Mouse (Mus musculus) adrenal gland, adult 8-10 months (tissue): Measurements from ENCODE around the gene Fah. TPM values are rescaled to one million over a fixed set of nuclear protein-coding genes. Genes with fewer than 3 reads are reported as not detected.

Source experiments
- DNase-seq: peaks from one replicate; pipeline ENCODE4 v3.0.0; 2022
- total RNA-seq, 4 experiments: library from RNA; stranded (reverse); gene quantifications; 2 replicates each; pipeline ENCODE4 v1.2.4; 2022

Fah gene
- total RNA-seq, 4 experiments from 2014 or later = 19.1 to 62.6 (median 45.5) TPM

DNA sequence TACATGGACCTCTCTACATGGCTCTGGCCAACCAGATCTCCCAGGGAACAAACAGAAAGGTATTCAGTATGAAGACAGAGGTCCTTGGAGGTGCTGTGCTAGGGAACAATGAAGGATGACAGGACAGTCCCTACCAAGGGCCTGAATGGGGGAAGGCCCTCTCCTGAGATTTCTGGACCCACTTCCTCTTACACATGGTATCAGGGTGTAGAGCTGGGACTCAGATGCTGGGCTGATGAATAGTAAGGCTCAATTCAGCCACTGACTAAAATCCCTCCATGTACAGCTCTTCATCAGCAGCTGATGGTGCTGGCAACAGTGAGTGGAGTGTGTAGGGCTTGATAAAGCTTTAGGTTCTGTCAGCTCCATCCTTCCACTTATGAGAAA lies 11.6 kb downstream of the Fah start:
- DNase-seq = no peak

DNA sequence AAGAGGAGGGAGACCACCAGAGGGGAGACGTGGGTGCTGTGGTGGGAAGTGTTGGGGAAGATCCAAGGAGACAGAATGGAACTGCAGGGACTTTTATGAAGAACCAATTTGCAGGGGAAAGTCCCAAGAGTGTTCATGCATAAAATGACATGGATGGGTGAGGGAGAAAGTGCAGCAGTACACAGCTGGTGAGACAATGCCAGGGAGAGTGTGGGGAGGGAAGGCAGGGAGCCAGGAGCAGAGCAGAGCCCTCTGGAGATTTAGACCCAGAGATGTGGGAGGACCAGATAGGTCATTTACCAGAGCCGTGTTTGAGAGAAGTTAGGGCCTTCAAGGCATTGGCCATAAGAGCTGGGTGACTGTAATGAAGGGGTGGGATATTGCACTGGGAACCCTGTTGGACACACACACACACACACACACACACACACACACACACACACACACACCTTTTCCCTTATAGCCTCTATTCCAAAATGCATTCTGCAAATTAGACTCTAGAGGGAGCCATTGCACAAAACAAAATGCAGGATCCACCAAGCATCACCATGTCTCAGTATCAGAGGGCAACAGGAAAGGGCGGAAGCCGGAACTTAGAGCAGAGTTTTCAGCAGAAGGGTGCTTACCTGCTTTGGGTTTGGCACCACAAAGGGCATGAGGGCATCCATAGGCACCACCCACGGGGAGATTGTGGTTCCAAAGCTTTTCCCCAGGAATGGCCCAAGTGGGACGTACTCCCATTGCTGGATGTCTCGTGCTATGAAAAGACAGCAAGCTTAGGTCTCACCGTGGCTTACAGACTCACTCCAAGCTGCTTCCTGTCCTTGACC lies 12.2 kb downstream of the Fah start:
- DNase-seq = no peak

DNA sequence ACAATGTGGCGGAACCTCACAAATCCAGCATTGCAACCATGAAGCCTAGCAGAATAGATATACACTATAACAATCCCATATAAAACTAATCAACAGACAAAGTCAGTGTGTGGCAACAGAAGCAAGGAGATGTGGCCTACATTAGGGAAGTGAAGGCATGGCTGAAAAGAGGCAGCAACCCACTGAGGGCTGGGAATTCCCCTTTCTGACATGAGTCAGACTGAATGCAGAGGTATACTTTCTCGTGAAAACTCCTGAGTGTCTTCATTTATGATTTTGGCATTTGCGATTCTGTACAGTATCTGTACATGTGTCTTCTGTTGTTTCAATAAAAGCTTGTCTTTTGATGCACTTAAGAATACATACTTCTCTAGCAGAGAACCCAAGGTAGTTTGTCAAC lies 15.2 kb downstream of the Fah start:
- no peak for DNase-seq

DNA sequence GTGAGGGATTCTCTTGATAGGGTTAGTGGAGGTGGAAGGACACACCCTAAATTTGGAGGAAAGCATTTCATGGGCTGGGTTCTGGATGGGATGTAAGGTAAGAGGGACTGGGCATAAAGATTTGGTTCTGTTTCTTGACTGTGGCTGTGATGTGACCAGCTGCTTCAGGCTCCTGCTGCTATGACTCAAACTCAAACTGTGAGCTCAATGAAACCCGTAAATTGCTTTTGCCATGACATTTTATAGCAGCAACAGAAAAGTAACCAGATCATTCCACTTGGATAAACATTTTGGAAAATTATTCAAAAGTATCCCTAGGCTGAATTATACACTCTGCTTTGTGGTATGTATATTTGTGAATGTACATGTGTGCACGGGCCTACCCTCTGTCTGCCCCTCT lies 15.9 kb downstream of the Fah start:
- no peak for DNase-seq

DNA sequence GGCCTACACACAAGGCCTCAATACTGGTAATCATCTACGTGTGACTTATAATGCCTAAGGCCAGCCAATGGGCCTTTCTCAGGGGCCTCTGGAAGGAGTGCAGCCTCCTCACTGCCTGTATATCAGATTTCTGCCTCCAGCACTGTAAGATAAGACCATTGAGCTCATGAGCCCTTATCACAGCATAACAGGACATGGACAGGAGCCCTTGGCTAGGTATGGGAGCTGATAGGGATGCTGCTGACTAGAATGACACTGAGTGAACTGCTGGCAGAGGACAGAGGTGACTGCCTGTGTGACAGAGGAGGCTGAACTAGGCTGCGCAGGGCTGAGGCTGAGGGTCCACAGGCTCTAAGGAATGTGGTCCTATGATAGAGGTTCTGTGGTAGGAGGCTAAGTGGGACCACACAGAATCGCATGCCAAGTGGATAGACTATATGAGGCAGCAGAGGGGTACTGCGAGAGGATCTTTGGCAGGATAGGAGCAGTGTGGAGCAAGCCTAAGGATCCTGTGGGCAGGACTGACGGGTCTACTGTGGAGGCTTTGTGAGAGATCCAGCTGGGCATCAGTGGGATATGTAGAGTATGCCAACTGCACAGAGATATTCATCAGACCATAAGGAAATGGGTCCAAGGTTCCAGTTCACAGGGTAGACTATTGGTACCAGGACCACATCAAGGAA lies 19.3 kb downstream of the Fah start:
- DNase-seq = no peak

DNA sequence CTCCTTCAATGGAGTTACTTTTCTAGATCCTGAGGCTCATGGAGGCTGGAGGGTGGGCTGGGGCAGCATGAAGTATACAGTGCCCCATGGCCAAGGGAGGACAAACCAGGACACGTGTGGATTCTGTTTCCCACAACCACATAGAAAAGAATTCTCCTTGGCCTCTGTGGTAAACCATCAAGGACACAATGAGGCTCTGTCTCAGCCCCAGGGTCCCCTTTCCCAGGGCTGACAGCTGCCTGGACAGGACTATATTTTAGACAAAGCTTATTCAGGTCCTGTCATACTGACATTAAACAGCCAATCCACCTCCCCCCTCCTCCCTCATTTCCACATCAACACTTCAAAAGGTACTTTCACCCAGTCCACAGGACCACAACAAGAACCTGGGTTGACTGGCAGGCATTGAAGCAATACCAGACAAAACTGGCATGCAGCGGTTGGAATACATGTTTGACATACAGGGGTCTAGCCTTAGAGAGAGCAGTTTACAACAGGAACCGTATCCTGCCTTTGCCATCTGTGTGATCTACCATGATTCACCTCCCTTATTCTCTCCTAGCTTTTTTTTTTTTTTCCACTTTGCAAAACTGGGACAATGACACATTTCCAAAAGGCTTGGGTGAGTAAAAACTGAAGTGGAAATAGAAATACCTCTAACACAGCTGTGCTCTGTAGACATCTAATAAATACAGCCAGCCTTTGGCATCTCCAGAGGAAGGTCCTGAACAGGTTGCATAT lies 20.0 kb downstream of the Fah start:
- no peak for DNase-seq

DNA sequence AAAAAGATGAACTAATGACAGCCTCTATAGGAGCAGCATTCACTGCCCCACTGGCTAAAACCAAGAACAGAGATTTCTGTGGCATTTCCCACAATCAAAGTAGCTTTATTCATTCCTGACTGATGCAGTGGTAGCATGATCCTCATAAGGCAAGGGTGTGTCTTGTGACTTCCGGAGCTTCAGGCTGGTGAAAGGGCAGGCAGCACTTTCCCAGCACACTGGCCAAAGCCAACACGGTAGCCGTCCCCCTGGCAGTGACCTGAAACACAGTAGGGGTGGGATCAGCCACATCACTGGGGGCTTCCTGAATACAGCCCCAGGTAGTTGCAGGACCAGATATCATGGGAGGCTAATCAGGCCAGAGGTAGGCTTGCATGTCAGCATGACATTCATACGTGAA lies 21.4 kb downstream of the Fah start:
- DNase-seq = no peak

DNA sequence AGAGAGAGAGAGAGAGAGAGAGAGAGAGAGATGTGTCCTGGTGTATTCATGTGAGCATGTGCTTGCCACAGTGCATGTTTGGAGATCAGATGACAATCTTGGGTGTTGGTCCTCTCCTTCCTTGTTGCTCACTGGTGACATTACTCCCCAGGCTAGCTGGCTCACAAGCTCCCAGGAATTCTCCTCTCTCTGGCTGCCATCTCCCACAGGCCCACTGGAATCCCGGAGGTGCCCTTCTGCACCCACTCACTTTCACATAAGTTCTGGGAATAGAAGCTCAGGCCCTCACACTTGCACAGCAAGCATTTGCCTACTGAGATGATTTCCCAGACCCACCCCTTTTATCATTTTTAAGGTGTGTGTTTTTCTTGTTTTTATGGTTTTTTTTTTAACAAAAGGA lies 26.8 kb downstream of the Fah start:
- DNase-seq = no peak

DNA sequence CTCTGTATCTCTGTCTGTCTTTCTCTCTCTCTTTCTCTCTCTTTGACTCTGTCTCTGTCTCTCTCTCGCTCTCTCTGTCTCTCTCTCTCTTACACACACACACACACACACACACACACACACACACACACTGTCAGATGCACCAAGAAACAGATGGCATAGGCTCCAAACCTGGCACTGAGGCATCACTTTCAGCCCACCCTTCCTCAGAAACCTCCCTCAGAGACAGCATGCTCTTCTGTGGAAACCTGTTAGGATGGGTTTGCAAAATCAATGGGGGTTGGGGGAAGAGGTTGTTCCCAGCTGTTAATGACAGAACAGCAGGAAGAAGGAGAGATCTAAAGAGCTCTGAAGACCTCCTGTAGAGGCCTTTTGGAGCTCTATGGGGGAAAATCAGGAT lies 27.7 kb downstream of the Fah start:
- DNase-seq = no peak

DNA sequence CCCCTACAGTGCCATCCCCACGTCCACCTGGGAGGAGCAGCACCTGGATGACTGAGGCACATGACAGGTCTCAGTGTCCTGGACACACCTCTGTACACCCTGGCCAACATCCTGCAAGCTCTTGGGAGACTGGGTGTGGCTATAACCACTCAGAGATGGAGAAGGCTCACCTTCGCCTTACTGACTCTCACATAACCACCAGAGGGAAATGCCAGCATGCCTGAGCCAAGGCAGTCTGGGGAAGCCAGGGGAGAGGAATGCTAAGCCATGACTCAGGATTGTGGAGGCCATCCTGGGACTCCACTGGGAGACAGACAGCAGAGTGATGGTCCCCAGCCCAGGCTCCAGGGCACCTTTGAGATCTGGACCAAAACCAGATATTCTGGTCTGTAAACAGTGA lies 29.5 kb downstream of the Fah start:
- no peak for DNase-seq

DNA sequence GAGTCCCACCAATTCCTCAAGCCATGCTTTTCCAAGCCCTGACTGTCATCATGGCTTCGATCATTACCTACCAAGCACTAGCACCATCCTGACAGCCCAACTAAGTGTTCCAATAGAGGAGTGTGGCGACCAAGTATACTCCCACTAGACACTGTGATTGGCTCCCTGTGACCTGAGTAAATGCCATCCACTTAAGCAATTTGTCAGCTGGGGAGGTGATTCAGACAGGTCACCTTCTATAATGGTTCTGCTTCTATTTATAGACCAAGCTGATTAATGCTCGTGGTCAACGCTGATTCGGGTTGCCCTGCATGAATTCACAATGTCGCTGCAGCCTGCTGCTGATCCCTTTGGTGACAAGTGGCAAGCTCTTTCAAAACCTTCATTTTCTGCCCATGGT lies 40.3 kb downstream of the Fah start:
- DNase-seq = no peak

DNA sequence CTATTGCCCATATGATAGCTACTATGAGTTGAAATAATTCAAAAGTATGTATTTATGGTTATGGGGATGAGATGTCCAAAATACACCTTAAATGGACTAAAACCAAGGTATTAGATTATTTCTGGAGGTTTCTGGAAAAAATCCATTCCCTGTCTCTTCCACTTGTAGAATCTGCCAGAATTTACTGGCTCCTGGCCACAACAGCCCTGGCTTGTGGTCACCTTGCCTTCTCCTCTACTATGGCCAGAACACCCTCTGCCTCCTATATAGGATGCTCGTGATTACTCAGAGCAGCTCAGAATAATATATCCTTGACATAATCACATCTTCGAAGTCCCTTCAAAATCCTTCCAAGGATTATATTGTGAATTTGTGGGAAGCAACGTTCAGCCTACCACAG lies 42.3 kb downstream of the Fah start:
- DNase-seq = no peak

DNA sequence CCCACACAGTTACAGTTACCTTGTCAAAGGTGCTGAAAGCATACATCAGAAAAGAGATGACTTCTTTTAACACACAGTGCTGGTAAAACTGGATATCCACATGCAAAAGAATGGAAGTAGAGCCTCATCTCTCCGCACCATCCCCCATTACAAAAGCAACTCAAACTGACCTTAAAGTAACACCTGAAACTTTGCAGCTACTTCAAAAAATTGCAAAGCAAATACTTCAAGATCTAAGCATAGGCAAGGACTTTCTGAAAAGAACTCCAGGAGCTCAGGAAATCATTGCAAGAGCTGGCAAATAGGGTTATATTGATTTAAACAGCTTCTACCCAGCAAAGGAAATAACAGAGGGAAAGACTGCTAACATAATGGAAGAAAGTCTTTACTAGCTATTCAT lies 46.0 kb downstream of the Fah start:
- DNase-seq = no peak

DNA sequence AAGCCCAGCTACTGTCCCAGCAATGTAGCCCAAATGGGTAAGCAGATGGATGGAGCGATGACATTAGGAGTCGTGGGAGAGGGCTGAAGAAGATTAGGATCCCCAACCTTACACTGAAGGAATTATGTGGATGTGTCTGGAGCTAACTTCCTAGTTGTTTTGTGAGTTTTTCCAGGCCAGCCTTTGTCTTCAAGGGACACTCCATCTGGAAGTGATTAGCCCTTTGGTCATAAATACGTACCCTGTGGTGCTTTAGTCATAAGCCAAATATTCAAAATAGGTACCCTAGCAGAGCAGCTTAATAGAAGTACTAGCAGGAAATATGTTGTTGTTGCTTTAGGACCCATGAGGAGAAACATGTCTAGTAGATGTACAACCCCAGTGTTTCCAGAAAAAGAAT lies 49.2 kb downstream of the Fah start:
- DNase-seq = no peak

DNA sequence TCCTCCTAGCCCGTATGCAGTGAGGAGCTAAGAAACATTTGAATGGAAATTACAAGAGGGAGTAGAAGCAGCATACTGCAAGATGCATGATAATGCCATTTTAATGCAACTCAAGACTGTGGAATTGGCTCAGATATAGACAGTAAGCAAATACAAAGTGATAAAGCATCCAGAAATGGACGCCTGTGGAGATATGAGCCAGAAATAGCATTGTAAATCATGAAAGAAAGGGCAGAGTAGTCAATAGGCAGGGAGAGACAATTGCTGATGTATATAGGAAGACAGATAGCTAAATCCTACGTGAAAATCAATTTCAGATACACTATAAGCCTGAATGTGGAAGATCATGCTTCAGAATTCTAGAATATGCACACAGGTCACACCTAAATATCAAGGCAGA lies 51.2 kb downstream of the Fah start:
- no peak for DNase-seq

DNA sequence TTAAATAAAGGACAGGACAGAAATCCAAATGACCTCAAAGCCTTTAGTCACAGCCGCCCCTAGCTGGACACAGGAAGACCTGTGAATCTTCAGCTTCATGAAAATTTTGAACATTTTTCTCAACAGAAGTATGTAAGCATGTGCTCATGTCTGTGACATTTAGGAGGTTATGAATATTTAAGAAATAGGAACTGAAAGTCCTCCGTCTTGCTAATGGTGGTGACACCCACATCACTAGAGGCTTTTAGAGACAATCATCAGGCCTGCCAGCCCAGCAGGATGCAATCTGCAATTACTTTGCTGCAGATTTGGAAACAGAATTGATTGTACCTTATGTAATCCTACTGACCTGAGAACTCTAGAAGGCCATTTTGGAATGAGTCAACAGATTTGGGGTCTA lies 55.0 kb downstream of the Fah start:
- DNase-seq = no peak

DNA sequence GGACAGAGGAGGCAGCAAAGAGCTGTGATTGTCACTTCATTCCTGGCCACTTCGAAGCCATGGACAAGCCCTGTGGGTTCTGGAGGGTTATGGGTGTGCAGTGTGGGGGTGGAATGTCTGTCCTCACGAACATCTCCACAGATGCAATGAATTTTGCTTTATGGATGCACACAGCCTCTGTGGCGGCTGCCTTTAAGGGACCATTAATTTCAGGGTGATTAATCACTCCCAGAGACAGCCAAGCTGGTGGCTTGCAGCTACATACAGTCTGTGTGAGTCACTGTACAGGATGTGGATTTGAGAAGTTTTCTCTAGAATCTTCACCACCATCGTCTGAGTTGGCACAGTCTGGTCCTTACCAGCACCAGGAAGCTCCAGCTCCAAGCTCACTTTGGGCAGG lies 59.9 kb downstream of the Fah start:
- no peak for DNase-seq

DNA sequence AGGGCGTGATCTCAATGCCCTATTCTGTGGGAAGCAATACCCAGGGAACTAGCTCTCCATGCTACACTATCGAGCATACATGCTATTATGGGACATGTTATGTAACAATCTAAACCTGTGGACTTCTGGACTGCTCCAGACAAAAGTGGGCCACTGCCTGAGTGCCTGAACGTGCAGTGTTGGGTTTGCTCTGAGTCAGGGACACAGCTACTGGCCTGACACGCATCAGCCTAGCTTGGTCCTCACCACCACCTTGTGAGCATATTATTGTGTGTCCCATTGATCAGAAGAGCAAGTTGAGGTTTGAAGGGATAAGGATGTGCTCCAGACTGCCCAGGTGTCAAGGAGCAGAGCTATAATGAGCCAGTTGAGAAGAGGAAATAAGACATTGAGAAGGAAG lies 61.6 kb downstream of the Fah start:
- DNase-seq = no peak

Other genes starting within 250 kb of the Fah start
- 10 to 100 TPM; 41.3 to 62.9 (median 50.8) TPM for gene Arnt2, start 196.5 kb downstream of the Fah start, total RNA-seq
- 10 to 100 TPM; 29.6 to 51.9 (median 47.4) TPM for gene Gm2115, start 77.8 kb downstream of the Fah start, total RNA-seq
- 100 to 1,000 TPM in 3 of 4 experiments, 10 to 100 TPM in 1; 99.6 to 121 (median 113) TPM for gene Zfand6, start 83.2 kb upstream of the Fah start, total RNA-seq
- gene Olfr291, start 246.8 kb upstream of the Fah start, total RNA-seq = not detected